Mouse (Mus musculus): ENCODE results near the gene Olfr376. TPM values are rescaled to one million over a fixed set of nuclear protein-coding genes. Genes with fewer than 3 reads are reported as not detected.

Gene Olfr376
- not detected in 2 replicates for total RNA-seq (2021)
- long read RNA-seq, experiment 1: 0 reads
- long read RNA-seq, experiment 2: 0 reads

- DNase-seq: no peak
These were observed at the start of gene Olfr376 for GRCm38 (mm10) chr11:73370946-73371345. Gene Olfr376 (plus strand): TSS chr11:73371246.

GRCm38 (mm10) chr11:73323906-73324830, 46.9 kb upstream of the Olfr376 start:
- DNase-seq: peak; percentile 6

- peak; percentile 18 for DNase-seq
These were observed 44.6 kb upstream of the Olfr376 start for GRCm38 (mm10) chr11:73326485-73326886.

GRCm38 (mm10) chr11:73327361-73327760, 43.7 kb upstream of the Olfr376 start:
- no peak for DNase-seq

GRCm38 (mm10) chr11:73329442-73329841, 41.6 kb upstream of the Olfr376 start, which contains the start of the genes Aspa, Gm49340 and Spata22:
Gene Aspa (minus strand): TSS chr11:73329596.
Gene Gm49340 (plus strand): TSS chr11:73329741.
Gene Spata22 (plus strand): TSS chr11:73329741.
- no peak for DNase-seq

GRCm38 (mm10) chr11:73333357-73333756, 37.7 kb upstream of the Olfr376 start:
- no peak for DNase-seq

GRCm38 (mm10) chr11:73336919-73337318, 34.1 kb upstream of the Olfr376 start:
- DNase-seq: no peak

- DNase-seq: no peak
These were observed 20.6 kb upstream of the Olfr376 start, which contains the start of gene Olfr20 for GRCm38 (mm10) chr11:73350483-73350882. Gene Olfr20 (plus strand): TSS chr11:73350783.

- peak; percentile 6 for DNase-seq
These were observed 24.3 kb downstream of the Olfr376 start for GRCm38 (mm10) chr11:73395374-73395773.

GRCm38 (mm10) chr11:73399514-73399913, 28.5 kb downstream of the Olfr376 start, which contains the start of gene Olfr1:
Gene Olfr1 (minus strand): TSS chr11:73399614.
- DNase-seq: no peak

Other genes with a start within 250 kb of the Olfr376 start
- 2.6 and 3.2 TPM in 2 replicates for gene Haspin, start 233.0 kb upstream of the Olfr376 start, total RNA-seq (2021)
- 12.7 and 14.2 TPM in 2 replicates for gene P2rx5, start 210.8 kb upstream of the Olfr376 start, total RNA-seq (2021)
- gene Emc6, start 194.2 kb upstream of the Olfr376 start, total RNA-seq (2021): 104 and 115 TPM in 2 replicates
- 69.6 and 69.7 TPM in 2 replicates for gene Tax1bp3, start 194.2 kb upstream of the Olfr376 start, total RNA-seq (2021)
- 12.9 and 16.6 TPM in 2 replicates for gene Ctns, start 172.2 kb upstream of the Olfr376 start, total RNA-seq (2021)
- gene Shpk, start 171.8 kb upstream of the Olfr376 start, total RNA-seq (2021): 10.3 and 11.8 TPM in 2 replicates
- 0.15 TPM in 1 of 2 replicates, not detected in the other for gene Trpv1, start 137.0 kb upstream of the Olfr376 start, total RNA-seq (2021)
- gene Trpv3, start 103.9 kb upstream of the Olfr376 start, total RNA-seq (2021): 0.15 TPM in 2 replicates
- 27.6 and 38.0 TPM in 2 replicates for gene Aspa, start 41.6 kb upstream of the Olfr376 start, total RNA-seq (2021)
- not detected in 2 replicates for gene Gm49340, start 41.5 kb upstream of the Olfr376 start, total RNA-seq (2021)
- 2.0 and 3.0 TPM in 2 replicates for gene Spata22, start 41.5 kb upstream of the Olfr376 start, total RNA-seq (2021)
- not detected in 2 replicates for gene Olfr20, start 20.5 kb upstream of the Olfr376 start, total RNA-seq (2021)
- gene Olfr1, start 28.4 kb downstream of the Olfr376 start, total RNA-seq (2021): not detected in 2 replicates
- not detected in 2 replicates for gene Olfr378, start 57.2 kb downstream of the Olfr376 start, total RNA-seq (2021)
- not detected in 2 replicates for gene Olfr380, start 86.3 kb downstream of the Olfr376 start, total RNA-seq (2021)
- not detected in 2 replicates for gene Olfr381, start 120.4 kb downstream of the Olfr376 start, total RNA-seq (2021)
- gene Olfr382, start 146.0 kb downstream of the Olfr376 start, total RNA-seq (2021): not detected in 2 replicates
- not detected in 2 replicates for gene Olfr385, start 221.8 kb downstream of the Olfr376 start, total RNA-seq (2021)
- gene Olfr384, start 227.3 kb downstream of the Olfr376 start, total RNA-seq (2021): not detected in 2 replicates